Mouse (Mus musculus) testis, adult 2 months (tissue): ENCODE results near the gene C2. TPM values are rescaled to one million over a fixed set of nuclear protein-coding genes. Genes with fewer than 3 reads are reported as not detected.

ENCODE experiments used
- H3K27ac ChIP-seq: fragments of 200-500 bp; 2 replicates; pipeline ENCODE4 v1.5.1; 2012; ENCODE audit warnings: low read depth, low read length; ENCODE audit not compliant: control insufficient read depth, insufficient read depth
- H3K27me3 ChIP-seq: fragments of 200-500 bp; 2 replicates; pipeline ENCODE4 v1.6.1; 2012; ENCODE audit warnings: mild to moderate bottlenecking, low read length, moderate library complexity; ENCODE audit not compliant: control insufficient read depth, insufficient read depth
- H3K36me3 ChIP-seq: fragments of 200-500 bp; 2 replicates; pipeline ENCODE4 v1.6.1; 2012; ENCODE audit warnings: mild to moderate bottlenecking, low read length; ENCODE audit not compliant: control insufficient read depth, insufficient read depth
- H3K4me1 ChIP-seq: fragments of 200-500 bp; 2 replicates; pipeline ENCODE4 v1.6.1; 2012; ENCODE audit warnings: low read length; ENCODE audit not compliant: control insufficient read depth, insufficient read depth
- H3K4me3 ChIP-seq: fragments of 200-500 bp; 2 replicates; pipeline ENCODE4 v1.5.1; 2012; ENCODE audit warnings: low read depth, mild to moderate bottlenecking, low read length, moderate library complexity, mixed read lengths; ENCODE audit not compliant: control insufficient read depth
- CTCF ChIP-seq: fragments of 200-500 bp; IDR thresholded peaks from 2 replicates; pipeline ENCODE4 v1.5.1; 2012; ENCODE audit warnings: low read depth, mild to moderate bottlenecking, inconsistent platforms, low read length, moderate library complexity; ENCODE audit not compliant: control insufficient read depth, insufficient read depth, insufficient replicate concordance
- POLR2A ChIP-seq: fragments of 200-500 bp; IDR thresholded peaks from 2 replicates; pipeline ENCODE4 v1.6.1; 2012; ENCODE audit warnings: low read depth, mild to moderate bottlenecking, inconsistent platforms, low read length, moderate library complexity; ENCODE audit not compliant: control insufficient read depth
- polyA plus RNA-seq: library from polyadenylated mRNA; depleted of rRNA; stranded (reverse); fragments of >200 nt; gene quantifications from 2 replicates; pipeline ENCODE4 v1.2.3, GENCODE M21; 2012; rRNA removed

The C2 gene
- 14.8 and 15.3 TPM in 2 replicates for polyA plus RNA-seq

DNA sequence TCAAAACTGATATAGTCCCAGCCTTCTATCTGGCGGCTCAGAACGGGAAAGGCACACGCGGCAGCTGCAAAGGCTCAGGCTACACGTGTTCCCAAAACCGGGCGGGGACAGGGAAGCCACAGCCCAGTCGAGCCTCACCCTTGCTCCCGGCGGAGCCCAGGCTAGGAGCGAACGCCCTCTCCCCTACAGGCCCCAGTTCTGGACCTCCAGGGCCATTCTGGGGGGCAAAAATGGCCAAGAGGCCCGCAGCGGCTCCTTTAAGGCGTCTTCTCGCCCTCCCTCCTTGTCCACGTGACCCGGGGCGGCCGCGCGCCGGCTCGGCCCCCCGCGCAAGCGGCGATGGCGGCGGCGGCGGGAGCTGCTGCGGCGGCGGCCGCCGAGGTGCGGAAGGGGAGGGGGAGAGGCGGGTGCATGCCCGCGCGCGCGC lies at the start of gene C2, which contains the start of gene Ehmt2:
Gene C2 (minus strand): TSS at position 106 of the 427 bp plus-strand sequence.
Gene Ehmt2 (plus strand): TSS at position 310 of the 427 bp plus-strand sequence.
- Histone ChIP-seq H3K4me1 (peaks cover 23% of the 10 kb centered on the region), H3K36me3 (peaks cover 3% of the 10 kb centered on the region; the same call in 1 of the 2 replicates), H3K27me3 (no peaks in the 10 kb centered on the region), H3K4me3 (peak within 1 kb of the TSS; percentile 91), H3K27ac (peak within 1 kb of the TSS; percentile 90)
- no peak for TF ChIP-seq CTCF
- peak; percentile 52 for TF ChIP-seq POLR2A

DNA sequence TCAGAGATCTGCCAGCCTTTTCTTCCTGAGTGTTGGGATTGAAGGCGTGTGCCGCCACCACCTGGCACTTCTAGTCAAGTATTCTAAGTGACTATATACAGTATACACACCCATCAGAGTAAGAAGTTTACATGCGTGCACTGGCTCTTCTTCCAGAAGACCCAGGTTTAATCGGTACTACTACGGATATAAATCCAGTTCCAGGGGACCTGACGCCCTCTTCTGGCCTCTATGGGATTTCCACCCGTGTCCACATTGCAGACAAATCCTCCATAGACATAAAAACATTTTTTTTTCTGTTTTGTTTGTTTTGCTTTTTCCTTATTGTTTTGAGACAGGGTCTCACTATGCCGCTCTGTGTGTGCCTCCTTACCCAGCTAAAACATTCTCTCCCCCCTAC lies 49.5 kb upstream of the C2 start:
- no peak overlapping the region for H3K4me3 ChIP-seq
- TF ChIP-seq CTCF (no peak), POLR2A (no peak)
- no peaks in the 10 kb centered on the region for H3K27me3 ChIP-seq
- peaks cover 4% of the 10 kb centered on the region; the same call in 1 of the 2 replicates for H3K4me1 ChIP-seq
- no peak overlapping the region for H3K27ac ChIP-seq
- H3K36me3 ChIP-seq: no peaks in the 10 kb centered on the region

DNA sequence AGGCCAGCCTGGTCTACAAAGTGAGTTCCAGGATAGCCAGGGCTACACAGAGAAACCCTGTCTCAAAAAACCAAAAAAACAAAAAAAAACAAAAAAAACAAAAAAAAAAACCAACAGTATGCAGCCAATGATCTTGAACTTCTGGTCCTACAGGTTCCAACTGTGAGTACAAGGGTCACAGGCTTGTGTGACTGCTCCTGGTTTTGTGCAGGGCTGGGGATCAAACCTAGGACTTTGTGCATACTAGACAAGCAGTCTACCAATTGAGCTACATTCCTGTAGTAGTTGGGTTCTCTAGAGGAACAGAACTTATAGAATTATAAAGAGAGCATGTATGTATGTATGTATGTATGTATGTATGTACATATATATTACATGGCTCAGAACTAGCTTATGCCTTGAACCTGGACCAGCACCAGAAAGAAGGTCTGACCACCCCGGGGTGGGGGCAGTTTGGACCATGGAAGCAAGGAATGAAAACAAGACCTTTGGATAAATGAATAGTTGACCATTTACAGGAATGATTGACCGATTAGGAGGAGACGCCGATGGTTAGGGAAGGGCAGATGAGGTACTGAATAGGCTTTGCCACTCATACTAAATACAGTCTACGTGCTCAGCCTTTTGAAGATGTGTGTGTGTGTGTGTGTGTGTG lies 48.5 kb upstream of the C2 start:
- no peaks in the 10 kb centered on the region for H3K27me3 ChIP-seq
- no peak for TF ChIP-seq CTCF
- no peak for TF ChIP-seq POLR2A
- H3K36me3 ChIP-seq: no peaks in the 10 kb centered on the region
- no peak overlapping the region for H3K27ac ChIP-seq
- no peak overlapping the region for H3K4me3 ChIP-seq
- peaks cover 3% of the 10 kb centered on the region for H3K4me1 ChIP-seq

DNA sequence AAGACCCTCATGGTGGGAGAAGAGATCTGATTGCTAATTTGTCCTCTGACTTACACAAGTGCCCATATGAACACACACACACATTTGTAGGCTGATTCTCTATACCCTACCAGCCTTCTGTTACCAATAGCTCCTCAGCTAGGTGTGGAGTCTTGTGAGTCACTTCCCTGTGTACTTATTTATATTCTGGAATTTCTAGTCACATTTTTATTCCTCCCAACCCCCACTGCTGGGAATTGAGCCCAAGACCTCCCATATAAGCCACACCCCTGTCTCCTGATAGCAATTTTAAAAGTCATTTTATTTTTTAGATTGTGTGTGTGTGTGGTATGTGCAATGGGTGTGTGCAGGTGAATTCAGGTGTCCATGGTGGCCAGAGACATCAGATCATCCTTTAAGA lies 46.3 kb upstream of the C2 start:
- Histone ChIP-seq H3K27ac (no peak overlapping the region), H3K4me1 (peaks cover 13% of the 10 kb centered on the region), H3K4me3 (no peak overlapping the region), H3K27me3 (no peaks in the 10 kb centered on the region), H3K36me3 (no peaks in the 10 kb centered on the region)
- TF ChIP-seq CTCF: no peak
- no peak for TF ChIP-seq POLR2A

DNA sequence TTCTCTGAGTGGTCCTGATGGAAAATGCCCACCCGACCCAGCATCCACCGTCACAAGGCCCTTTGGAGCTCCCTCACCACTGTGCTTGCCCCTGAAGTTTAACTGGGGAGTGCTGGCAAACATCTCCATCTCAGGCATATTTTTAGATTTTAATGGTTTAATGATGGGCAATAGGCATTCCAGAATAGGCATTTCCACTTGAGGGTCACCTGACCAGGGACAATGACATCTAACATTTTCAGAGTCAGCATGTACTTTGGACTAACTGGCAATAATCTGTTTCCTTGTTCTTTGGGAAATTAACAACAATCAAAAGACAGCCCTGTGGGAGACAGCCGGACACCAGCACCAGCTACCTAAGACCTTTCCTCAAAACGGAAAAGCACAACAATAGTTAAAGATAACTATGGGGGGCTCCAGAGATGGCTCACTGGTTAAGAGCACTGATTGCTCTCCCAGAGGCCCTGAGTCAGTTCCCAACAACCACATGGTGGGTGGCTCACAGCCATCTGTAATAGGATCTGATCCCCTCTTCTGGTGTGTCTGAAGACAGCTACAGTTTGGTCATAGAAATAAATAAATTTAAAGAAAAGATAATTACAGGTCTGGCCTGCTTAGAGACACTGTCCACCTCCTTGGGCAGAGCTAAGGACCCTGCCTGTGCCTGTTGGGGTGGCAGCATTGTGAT lies 45.2 kb upstream of the C2 start:
- no peaks in the 10 kb centered on the region for H3K27me3 ChIP-seq
- no peak overlapping the region for H3K27ac ChIP-seq
- TF ChIP-seq POLR2A (no peak), CTCF (no peak)
- H3K4me3 ChIP-seq: no peak overlapping the region
- H3K4me1 ChIP-seq: peaks cover 13% of the 10 kb centered on the region
- H3K36me3 ChIP-seq: no peaks in the 10 kb centered on the region

DNA sequence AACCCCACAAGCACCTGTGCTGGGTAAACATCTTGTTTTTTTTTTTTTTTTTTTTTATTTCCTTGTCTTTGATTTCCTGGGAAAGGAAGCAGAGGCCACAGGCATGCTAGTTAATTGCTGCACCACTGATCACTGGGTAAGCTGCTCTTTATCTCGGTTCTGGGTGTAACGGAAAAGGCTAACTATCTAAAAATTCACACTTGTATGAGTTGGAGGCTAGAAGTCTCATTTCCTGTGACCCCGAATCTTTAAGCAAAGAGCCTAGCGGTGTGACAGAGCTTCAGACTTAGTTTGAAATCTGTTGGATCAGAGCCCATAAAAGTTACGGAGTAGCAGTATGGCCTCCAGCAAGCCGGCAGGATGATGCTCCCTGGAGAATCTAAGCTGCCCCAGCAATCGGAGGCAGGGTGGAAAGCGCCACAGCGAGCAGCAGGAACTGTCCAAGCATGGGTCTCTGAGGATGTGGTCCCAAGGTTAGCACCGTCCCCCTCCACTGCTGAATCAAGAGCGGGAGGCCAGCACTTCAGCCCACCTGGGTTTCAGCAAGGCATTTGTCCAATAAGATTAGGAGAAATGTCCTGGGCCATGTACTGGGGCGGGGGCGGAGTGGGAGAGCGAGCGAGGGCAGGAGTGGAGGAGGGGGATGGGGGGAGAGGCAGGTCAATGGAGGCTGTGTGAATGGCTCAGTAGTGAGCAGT lies 43.4 kb upstream of the C2 start:
- TF ChIP-seq CTCF (no peak), POLR2A (no peak)
- Histone ChIP-seq H3K36me3 (no peaks in the 10 kb centered on the region), H3K27ac (peak overlapping the region; percentile 54; the same call in 1 of the 2 replicates), H3K4me3 (peak overlapping the region; percentile 77), H3K4me1 (peaks cover 13% of the 10 kb centered on the region), H3K27me3 (no peaks in the 10 kb centered on the region)

DNA sequence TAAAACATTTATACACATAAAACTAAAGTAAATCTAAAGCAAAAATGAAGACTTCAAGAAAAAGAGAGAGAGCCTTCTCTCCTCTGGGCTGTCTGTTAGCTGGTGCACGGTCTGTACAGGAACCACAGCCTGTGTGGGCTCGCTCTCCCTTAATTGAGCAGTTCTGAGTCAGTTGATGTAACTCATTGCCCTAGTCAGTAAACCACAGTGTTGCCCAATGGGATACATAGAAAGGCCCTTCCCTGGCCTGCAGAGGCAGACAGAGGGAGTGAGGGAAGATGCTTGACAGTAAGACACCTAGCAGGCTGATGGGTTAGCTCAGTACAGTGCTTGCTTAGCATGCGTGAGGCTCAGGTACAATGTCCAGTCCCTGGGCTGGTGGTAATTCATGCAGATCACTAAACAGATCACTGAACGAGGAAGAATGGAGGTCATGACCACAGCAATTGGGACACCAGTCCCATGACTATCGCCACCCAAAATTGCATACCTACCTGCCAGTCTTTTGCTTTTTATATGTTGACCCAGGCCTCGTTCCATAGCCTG lies 40.0 kb upstream of the C2 start:
- TF ChIP-seq POLR2A (no peak), CTCF (no peak)
- H3K4me3 ChIP-seq: no peak overlapping the region

More for the DNA sequence above, 40.0 kb upstream of the C2 start:
- H3K4me1 ChIP-seq: peaks cover 26% of the 10 kb centered on the region
- no peak overlapping the region for H3K27ac ChIP-seq
- H3K36me3 ChIP-seq: no peaks in the 10 kb centered on the region
- H3K27me3 ChIP-seq: no peaks in the 10 kb centered on the region
